Mouse (Mus musculus): Measurements from ENCODE around the gene Dock4.
A peak's percentile ranks its signal among the peaks of the same experiment; 100 is the strongest.

Dock4 gene

DNA sequence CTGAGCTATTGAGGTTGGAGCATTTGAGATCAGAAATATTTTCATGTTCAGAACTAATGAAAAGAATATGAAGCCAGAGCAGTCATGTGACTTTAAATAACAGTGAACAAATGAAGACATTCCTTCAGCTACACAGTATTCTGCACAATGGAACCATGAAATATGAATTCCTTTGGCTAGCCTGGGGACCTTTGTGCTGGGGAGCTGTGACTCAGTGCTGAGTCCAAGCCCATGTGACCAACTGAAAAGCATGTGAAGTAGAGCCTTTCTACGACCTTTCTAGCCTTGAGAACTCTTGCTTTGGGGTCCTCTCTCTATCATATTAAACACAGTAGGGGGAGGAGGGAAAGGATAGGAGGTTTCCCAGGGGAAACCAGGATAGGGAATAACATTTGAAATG lies 327.3 kb downstream of the Dock4 start:
- DNase-seq, result no peak

- DNase-seq, result no peak
Measured at GRCm38 (mm10) chr12:40781554-40781953, 335.8 kb downstream of the Dock4 start.

- no peak for DNase-seq
Measured at GRCm38 (mm10) chr12:40788621-40789111, 342.9 kb downstream of the Dock4 start.

DNA sequence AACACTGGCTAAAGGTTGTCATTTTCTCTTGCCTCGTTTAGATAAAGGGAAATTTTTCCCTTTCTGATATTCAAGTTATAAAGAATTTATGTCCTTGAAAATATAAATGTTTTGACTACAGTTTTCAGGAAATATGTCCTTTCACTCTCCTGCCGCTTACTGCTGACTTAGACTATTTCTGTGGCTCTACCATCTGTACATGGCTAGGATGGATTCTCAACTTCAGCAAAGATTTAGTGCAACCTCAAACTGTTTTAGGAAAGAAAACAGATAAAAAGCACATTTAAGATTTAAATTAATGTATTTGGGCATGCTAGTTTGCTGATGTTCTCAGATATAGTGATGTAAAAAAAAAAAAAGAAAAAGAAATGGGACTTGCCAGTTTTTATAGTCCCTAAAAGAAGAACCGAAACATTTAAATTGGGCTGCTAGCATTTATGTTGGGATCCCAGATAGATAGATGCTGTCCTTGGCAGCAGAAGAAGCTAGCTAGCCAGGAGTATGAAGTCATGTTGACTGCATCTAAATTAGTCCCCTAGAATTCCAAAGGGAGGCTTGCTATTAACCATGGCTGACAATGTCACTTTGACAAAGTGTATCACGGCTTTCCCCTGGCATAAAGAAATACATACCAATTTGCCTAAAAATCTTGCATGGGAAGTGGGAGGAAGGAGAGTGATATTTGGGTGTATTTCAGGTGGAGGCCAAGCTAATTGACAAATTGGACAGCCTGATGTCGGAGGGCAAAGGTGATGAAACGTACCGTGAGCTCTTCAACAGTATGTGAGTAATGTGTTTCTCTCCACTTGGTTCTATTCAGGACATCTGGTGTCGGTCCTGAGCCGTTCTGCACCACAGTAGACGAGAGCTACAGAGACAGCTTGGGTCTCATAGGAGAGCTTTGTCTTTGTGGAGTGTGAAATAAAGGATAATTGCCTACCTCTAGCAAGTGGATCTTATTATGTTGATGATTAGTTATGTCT lies 343.9 kb downstream of the Dock4 start:
- DNase-seq, result peak; percentile 9 to 23

DNA sequence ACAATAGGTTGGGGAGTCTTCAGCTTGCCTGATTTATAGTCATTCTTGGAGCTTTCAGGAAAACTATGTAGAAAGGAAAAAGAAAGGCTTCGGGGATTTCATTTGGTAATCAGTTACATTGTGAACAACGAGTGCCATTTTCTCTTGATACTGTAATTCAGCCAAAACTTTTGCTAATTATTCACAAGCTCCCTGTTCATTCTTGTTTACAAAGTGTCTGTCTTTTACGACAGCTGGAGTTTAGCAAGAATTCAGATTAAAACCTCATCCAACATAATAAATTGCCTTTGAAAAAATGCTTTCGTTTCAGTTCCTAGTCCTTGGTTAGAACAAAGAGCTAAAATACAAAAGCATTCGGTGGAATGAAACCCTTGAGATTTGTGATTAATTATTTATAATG lies 345.5 kb downstream of the Dock4 start:
- DNase-seq, result no peak

GRCm38 (mm10) chr12:40792184-40792650 lies 346.5 kb downstream of the Dock4 start:
- peak; percentile 19 to 33 for DNase-seq

DNA sequence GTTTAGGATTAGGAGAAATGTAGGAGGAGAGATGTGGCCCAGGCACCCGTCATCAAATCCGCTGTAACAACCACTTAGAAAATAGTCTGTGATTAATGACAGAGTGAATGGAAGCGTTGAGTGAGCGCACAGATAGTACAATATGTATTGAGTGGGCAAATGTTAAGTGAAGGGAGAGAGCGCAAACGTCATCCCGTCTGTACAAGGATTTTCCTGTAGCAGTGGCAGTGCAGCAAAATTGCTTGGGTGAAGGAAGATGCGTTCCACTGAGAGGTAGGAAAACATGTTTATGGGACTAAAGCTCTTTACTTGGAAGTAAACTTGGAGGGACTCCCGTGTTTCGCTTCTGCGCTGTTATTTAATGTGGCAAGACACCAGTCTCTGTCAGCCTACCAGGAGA lies 348.3 kb downstream of the Dock4 start:
- no peak for DNase-seq

DNA sequence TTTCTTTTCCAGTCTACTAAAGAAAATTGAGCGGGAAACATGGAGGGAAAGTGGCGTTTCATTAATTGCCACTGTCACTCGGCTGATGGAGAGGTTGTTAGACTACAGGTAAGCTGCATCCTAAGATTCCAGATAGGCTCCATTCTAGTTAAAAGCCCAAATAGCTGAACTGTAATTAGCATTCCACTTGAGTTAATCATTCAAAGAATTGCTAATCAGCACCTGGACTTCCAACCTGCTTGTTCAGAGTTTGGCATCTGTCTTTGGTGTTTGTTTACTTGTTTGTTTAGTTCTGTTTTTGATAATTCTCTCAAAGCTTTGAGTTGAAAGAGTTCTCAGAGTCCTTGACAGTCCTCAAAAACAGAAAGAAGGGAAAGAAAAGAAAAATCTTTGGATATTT lies 349.0 kb downstream of the Dock4 start:
- no peak for DNase-seq

- no peak for DNase-seq
Measured at GRCm38 (mm10) chr12:40795768-40796167, 350.0 kb downstream of the Dock4 start.

DNA sequence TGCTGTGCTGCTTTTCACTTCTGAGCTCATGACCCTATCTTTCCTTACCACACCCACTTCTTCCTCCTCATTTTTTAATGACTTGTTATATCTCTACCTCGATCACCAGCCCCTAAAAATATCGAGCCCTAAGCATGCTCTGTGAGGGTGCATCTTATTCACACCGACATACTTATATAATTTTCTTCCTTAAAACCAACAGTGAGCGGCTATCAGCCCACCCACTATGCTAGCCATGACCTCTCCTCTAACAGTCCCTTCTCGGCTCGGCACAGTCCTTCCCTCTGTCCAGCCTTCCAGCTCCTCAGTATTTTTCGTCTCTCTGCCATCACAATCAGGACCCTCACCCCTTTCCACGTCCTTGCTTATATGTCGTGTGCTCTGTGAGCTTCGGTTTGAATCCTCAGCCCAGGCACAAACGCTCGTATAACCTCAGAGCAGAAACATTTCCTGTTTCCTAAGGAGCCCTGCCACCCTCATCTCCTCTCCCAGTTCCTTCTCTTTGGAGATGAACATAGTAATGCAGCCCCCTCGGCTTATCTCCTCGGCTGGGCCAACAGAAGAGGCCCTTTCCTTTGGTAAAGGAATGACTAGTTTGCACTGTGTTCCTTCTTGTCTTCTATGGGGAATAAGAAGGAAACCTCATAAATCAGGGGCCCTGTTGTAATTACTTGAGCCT lies 351.2 kb downstream of the Dock4 start:
- no peak for DNase-seq

DNA sequence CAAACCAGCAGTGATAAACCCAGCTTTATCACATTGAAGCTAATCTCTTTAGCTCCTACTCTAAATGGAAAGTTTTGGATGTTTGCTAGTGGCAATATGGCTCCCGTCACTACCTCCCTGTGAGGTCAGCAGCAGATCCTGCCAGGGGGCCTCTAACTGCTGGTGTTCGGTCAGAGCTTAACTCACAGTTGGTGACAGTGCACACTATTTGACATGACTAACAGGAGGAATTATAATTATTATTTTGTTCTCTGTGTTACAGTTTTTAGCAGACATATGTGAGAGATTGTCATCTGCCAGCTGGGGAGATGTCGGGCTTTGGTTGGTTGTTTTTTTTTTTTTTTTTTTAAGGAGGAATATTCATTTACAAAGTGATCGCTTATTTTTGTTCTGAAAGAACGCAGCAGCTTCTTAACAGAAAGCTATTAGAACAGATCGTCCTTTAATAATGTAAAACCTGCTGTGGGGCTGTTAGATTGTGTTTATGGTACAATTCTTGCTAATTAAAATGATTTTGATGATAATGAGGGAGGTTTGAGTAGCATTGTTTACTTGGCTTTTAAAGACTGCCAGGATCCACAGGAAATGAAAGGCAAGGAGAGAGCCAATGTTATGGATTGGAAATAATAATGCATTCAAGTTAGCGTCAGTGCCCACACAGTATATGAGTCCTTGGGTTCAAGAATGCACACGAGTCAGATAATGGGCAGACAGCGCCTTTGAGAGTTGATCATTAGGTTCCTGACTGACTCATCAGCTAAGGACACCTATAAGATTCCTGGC lies 352.0 kb downstream of the Dock4 start:
- DNase-seq, result no peak

DNA sequence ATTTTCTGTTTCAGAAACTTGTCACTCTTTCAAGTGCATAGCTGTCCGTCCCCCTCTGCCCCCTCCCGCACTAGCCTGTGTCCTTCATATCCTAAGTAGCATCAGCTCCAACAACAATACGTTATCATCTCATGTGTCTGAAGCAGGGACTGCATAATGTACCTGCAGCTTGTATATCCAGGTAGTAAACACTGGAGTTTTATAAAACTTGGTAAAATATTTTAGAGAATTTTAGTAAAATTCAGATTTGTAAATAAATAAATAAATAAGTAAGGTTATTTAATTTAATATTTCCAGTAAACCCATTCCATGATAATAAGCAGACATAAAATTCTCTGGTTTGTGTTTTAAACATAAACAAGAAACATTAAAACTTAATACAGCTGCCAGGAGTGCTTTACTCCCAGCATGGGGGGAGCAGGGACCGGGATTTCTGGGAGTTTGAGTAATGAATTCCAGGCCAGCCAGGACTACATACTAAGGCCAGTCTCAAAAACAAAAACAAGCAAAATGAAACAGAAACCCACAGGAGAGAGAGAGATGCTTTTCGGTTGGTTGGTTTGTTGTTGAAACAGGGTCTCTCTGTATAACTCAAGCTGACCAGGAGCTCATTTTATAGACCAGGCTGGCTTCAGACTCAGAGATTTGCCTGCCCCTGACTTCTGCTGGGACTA lies 352.7 kb downstream of the Dock4 start:
- DNase-seq, result no peak

DNA sequence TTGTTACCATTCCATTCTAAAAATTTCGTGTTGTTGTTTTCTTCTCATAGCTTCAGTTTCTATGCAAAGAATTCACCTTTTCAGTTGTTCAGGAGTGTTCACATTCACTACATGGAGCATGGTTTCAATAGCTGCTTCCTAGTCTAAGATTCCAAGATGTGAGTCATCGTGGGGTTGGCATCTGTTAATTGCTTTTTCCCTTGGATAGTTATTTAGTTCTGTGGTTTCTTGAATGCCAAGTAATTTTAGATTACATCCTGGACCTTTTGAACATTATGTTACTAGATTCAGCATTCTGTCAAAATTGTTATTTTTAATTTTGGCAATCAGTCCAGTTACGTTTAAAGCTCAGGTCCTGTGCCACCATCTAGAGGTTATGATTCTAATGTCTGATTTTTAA lies 355.7 kb downstream of the Dock4 start:
- DNase-seq, result no peak

GRCm38 (mm10) chr12:40805257-40805656 lies 359.5 kb downstream of the Dock4 start:
- no peak for DNase-seq

- DNase-seq, result no peak
Measured at GRCm38 (mm10) chr12:40807916-40808315, 362.2 kb downstream of the Dock4 start.

DNA sequence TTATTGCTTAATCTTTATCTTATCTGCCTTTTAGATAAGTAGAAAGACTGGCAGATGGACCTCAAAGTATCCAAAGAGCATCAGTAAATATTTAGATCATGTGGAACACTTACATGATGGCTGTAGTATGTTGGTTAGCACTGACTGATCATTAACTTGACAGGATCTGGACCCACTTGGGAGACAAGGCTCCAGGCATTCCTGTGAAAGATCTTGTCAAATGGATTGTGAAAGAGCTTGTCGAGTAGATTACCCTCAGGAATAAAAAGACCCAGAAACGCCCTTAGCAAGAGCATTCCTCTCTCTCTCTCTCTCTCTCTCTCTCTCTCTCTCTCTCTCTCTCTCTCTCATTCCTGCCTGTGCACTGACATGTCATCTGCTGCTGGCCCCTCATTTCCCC lies 367.7 kb downstream of the Dock4 start:
- DNase-seq, result no peak

GRCm38 (mm10) chr12:40814659-40815363 lies 369.1 kb downstream of the Dock4 start:
- DNase-seq, result peak in 1 of 2 experiments; percentile 17

GRCm38 (mm10) chr12:40818046-40818708 lies 372.4 kb downstream of the Dock4 start:
- no peak for DNase-seq

DNA sequence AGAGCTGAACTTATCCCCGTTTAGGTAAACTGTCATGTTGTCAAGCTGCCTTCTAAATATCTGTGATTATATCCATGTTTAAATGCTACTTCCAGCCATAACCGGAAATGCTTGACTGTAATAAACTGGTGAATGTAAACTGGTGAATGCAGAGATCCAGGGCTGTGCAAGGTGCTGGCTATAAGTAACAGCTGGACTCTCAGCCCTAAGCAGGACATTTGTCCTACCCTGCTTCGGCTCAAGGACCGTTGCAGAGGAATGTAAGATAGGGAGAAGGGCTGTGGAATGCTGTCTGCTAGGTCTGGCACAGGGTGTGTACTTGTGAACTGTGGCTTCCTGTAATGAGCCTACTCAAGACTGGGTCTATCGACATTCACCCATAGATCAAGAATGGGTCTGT lies 377.9 kb downstream of the Dock4 start:
- no peak for DNase-seq

DNA sequence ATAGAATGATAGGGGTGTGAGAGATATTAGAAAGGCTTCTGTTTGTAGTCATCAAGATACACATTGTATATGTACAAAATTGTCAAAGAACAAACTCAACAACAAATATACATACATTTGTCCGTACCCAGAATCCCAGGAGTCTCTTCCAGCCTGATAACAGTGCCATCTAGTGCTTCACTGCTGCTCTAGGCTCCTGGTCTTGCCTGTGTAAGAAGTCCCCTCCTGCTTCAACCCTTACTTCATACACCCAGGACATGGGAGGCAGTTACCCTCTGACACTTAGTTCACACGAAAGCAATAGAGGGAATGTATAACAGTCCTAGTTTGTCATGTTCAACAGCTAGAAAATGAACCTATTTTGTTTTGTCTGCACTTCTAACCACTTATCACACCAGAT lies 378.5 kb downstream of the Dock4 start:
- peak; percentile 33 for DNase-seq

GRCm38 (mm10) chr12:40825935-40826460 lies 380.2 kb downstream of the Dock4 start:
- no peak for DNase-seq

Data from cerebellum, postnatal 10 days (tissue).